Mouse (Mus musculus) E14TG2a.4 (cell line): ENCODE results near the gene Tlr9.

Experiments
- CTCF ChIP-seq: conservative IDR thresholded peaks from 2 replicates; pipeline ENCODE4 v1.5.1; 2014; ENCODE audit warnings: low read length
- POU5F1 ChIP-seq: IDR thresholded peaks from 2 replicates; pipeline ENCODE4 v1.6.1; 2014; ENCODE audit warnings: low read length, borderline replicate concordance

- TF ChIP-seq CTCF, result no peak
- TF ChIP-seq POU5F1, result no peak
These were observed 13.9 kb downstream of the Tlr9 start for GRCm38 (mm10) chr9:106236156-106236817.
